Mouse (Mus musculus): ENCODE results near the gene Exoc3l.
A peak's percentile ranks its signal among the peaks of the same experiment; 100 is the strongest.

Exoc3l gene

DNA sequence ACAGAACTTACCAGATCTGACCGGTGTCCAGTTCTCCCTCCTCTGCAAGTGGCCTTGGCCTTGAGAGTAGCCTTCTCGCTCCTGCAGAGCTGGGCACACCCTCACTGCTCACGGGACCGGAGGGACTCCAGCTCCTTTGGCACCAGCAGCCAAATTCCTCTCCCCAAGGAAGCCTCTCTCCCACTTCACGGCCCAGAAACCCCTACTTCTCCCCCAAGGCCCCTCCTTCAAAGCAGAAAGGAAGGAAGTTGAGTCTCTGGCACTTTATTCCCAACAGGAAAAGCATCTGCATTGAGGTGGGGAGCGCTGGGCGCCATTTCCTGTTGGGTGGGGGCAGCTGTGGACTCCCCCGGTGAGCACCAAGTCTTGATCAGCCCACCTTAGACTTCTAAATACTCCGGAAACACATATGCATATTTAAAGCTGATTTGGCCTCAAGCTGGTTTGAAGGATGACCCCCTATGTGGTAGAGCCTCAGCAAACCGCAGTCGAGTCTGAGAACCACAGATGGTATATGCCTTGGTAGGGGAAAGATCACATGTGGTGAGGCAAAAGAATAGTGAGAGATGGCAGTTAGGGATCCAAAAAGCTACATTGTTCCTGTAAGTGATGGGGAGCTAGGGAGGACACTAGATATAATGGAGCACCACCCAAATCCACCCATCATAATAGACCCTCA, at the start of gene Exoc3l:
Gene Exoc3l (minus strand): TSS at position 207 of the 679 bp plus-strand sequence.
- no peak for DNase-seq (ENCODE audit: low read depth)

DNA sequence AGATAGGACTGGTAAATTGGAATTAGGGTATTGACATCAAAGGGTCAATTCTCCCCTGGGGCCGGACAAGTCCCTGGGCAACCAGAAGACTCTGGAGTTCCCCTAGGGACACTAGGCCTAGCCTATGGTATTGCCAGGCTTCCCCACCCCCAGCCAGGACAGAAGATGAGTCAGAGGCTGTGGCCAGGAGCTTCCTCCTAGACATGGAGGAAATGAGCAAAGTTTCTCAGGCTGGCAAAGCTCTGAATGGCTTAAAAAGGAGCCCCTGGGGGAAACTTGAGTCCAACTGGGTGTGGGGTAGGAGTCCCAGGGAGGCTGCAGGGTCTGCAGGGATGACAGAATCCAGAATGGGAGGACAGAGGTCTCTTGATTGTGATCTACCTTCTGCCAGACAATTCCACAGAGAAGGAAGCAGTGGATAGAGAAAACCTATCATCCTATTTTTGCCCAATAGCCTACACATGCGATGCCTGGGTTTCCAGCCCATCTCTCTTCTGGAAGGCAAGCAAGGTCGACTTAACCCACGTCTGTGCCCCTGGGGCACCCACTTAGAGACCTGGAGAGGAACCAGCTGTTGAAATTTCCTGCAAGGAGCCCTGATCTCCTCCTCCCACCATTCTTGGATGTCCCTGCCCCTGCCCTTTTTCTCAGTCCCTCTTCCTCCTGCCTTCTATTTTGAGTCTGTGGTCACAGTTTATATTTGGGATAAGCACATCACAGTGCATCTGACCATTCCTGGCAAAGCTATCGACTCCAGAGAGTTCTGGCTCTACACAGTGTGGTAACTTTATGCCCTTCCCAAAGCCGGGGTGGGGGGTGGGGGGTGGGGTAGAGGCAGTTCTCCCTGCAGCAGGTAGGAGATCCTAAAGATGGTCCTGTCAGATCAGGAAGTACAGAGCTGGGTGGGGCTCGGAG, 49.4 kb upstream of the Exoc3l start:
- no peak for DNase-seq (ENCODE audit: low read depth)

DNA sequence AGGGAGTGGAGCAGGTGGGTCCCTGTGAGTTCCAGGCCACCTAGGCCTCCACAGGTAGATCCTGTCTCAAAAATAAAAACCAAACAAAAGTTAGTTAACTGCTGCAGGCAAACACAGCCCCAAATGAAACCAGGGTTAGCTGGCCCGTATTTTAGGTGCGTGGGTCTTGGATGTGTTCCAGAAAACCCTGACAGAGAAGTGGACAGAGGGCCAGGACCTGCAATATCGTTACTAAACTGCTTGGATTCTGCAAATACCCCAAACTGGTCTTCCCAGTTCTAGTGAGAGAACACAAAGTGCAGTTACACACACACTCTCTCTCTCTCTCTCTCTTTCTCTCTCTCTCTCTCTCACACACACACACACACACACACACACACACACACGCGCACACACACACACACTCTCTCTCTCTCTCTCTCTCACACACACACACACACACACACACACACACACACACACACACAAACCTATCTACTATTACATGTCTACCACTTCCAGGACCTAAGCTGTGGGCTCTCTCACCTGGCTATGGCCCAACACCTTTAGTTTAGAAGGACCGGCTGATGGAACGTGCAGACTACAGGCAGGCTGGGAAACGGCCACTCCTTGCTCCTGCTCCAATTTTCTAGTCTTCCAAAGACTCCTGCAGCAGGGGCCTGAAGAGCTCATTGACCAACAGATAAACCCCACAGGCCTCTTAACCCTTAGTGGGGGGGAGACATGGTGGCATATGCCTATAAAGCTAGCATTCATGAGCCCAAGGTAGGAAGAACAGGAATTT, 48.1 kb upstream of the Exoc3l start:
- DNase-seq (ENCODE audit: low read depth): no peak

DNA sequence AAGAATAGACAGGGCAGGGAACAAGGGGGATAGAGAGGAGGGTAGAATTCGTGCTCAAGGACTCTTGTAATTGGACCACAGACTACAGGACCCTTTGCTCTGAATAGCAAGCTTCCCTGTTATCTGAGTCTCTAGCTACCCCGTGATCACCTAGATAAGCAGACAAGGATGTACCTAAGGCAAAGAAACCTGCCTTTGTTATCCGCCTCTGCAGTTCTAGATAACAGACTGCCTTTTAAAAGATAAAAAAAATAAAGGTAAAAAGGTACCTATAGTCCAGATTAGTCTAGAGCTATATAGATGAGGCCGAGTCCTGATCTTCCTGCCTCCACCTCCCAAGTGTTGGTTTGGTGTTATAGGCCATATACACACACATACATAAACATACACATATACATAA, 46.9 kb upstream of the Exoc3l start:
- DNase-seq (ENCODE audit: low read depth): no peak

DNA sequence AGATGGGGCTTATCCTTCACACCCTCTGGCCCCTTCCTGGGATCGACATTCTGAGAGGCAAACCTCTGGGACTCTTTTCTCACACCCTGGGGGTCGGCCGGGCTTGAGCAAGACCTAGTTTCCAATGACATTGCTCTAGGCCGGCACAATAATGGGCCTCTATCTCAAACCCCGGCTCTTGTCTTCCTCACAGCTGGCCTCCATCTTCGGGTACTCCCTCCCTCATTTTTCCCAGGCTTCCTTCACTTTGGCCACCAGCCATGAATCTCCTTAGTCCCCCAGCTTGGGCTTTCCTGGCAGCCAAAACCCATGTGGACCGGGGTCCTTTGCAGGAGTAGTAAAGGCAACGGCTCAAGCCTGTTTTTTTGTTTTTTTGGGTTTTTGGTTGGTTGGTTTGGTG, 45.5 kb upstream of the Exoc3l start:
- DNase-seq (ENCODE audit: low read depth): no peak

DNA sequence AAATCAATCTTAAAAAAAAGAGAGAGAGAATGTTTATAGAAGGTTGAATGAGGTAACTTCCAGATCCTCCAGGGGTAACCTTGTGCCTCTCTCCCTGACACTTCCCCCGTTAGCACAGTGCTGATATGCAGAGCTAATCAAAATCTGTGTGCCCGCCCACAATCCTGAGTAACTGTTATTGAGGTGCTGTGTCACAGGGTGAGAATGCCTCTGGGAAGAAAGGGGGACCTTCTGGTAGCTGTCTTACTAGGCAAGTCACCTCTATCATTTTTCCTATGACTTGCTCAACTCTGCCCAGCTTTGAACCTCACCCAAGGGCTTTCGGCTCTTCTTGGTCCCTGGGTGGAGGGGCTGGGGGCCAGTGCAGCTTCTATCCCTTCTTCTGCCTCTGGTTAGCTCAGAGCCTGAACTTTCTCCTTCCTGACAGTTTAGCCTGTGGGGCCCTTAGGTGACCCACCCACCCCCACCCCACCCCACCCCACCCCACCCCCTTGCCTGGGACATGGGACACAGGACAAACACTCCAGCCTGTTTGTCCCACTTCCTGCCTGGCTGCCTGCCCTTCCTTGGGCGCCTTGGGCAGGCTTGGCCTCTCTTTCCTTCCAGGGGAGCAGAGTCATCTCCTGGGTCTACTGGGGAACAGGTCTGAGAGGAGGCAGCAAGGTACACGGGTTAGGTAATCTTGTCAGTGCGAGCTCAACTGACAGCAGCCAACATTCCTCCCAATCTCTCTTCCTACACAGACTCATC, 44.2 kb upstream of the Exoc3l start:
- DNase-seq (ENCODE audit: low read depth): no peak

DNA sequence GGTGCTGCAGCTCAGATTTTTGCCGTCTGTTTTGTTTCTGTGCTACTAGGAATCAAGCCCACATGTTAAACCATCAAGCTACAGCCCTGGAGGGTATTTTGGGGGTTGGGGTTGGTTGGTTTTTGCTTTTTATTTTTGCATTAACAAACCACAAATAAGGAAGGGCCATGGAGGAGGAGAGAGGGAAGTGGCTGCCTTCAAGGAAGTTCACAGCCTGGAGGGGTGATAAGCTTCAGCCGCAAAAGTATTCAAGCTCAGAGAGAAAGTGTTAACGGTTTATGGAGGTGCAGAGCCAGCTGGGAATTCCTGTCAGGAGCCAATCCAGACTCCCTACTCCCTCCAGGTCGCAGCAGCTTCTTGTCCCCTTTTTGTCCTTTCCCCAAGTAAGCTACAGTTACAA, 43.1 kb upstream of the Exoc3l start:
- no peak for DNase-seq (ENCODE audit: low read depth)

DNA sequence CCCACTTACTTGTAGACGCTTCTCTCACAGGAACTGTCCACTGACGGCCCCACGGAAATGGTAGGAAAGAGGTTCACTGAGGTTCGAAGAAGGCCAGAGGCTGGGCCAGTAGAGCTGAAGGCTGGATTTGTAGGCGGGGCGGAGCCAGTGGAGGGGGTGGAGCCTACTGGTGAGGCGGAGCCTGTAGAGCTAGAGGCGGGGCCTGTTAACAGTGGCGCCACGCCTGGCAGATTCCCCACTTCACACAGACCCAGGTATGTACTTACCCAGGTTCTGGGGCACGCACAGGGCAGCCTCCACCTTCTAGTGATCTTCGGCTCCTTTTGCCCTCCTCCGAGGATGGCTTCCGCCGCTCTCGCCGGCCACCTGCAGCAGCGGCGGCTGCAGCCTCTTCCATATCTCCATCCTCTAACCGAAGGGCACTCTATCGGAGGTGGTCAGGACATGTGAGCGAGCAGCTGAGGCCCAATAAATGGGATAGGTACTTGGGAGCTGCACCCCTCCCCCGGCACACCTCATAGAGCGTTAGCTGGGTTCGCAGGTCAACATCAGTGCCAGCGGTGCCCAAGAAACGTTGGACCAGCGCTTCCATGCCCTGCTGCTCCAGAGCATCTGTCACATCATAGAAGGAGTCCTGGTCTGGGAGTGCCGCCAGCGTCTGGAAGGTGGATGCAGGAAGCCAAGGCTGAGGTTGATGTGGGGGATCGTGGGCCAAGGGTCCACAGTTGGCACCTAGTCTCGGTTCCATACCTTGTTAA, 40.7 kb upstream of the Exoc3l start:
- no peak for DNase-seq (ENCODE audit: low read depth)

DNA sequence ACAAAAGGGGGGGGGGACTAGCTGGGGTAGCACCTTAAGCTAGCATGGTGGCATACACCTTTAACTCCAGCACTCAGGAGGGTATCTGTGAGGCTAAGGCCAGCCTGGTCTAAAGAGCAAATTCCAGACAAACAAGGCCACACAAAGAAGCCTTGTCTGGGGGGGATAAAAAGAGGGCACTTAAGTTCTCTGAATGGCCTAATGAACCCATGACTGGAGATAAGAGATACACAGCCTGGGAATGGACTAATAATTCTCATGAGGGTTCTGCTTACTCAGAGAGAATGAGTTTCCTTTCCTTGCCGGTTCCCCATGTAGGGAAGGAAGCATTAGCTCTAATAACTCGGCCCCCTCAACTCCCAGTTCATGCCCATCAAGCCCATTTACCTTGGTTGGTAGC, 36.6 kb upstream of the Exoc3l start:
- DNase-seq (ENCODE audit: low read depth): no peak

DNA sequence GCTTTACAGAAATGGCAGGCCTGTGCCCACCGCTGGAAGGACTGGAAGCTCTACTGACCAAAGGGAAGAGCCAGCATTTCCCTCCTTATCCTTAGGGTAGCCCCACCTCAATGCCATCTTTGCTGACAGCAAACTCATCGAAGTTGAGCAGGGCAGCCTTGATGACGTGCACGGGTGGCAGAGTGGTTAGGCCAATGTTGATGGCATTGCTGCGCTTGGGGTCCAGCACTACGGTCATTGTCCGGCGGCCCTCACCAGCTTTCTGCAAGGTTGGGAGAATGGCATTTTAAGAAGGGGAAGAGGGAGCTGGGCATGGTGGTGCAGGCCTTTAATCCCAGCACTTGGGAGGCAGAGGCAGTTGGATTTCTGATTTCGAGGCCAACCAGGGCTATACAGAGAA, 36.0 kb upstream of the Exoc3l start:
- DNase-seq (ENCODE audit: low read depth): no peak

DNA sequence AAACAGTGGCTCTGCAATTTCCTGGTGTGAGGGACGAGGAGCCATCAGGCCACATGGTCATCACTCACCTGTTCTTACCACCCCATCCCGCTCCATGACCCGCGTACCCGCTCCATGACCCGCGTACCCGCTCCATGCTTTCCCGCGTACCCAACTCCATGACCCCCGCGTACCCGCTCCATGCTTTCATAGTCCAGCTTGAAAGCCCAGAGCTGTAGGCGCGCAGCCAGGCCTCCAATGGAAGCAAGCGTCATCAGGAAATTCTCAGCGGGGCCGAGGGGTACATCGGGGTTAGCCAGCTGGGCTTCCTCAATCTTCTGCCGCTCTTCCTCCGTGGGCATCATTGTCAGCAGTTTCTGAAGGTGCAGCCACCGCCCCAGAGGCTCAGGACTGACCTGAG, 35.6 kb upstream of the Exoc3l start:
- DNase-seq (ENCODE audit: low read depth): no peak

DNA sequence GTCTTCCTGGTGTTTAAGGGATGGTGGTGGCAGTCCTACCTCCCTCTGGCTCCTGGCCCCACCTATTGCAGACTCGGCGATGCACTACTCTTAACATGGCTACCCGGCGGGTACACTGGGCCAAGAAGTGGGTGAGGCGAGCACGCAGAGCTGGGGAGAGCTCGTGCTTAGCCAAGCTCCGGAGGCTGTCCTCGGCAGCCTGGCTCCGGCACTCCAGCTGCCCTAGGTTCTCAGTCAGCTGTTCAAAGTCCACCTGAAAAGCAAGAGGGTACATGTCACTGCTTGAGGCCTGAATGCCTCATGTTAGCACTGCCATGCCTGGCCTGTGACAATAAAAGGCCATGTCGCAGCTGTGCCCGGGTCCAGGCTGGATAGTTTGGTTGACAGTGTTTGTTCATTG, 34.4 kb upstream of the Exoc3l start:
- DNase-seq (ENCODE audit: low read depth): no peak

DNA sequence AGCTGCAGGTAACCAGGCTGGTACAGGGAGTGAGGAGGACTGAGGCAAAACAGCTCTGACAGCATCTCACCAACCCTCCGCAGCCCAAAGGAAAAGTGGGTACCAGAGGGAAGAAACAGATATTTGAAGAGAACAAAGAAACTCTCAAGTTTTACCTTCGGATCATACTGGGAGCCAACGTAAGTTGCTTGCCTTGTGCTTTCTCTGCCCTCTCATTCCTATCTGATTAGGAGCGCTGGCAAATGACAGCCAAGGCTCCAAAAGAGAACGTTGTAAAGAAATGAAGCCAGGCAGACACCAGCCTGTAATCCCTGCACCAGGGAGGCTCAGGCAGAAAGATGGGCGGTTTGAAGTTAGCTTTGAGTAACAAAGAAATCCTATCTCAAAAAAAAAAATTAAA, 31.1 kb upstream of the Exoc3l start:
- DNase-seq (ENCODE audit: low read depth): no peak

DNA sequence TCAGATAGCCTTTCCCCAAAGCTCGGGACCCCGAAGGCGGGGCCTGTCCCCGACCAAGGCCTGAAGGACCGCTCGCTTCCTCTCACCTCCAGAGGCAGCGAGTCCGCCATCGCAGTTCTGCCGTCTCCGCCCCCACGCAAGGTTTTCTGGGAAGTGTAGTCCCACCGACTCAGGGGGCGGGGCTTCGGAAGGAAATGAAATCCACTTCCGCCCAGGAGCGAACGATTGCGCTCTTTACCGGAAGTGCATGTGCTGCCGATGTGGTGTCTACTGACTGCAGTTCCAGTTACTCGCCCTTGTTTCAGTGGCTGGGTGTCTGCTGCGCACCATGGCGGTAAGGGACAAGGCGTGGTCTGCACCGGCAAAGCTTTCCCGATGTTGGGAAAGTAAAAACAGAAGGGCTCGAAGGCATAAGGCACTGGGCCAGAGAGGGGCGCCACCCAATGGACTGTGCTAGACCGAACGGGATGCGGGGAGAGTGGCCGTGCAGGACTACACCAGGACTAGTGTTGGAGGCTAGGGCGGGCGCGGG, 30.3 kb upstream of the Exoc3l start, which contains the start of the genes Lrrc29 and Tmem208:
Gene Lrrc29 (minus strand): TSS at position 138 of the 532 bp plus-strand sequence.
Gene Tmem208 (plus strand): TSS at position 214 of the 532 bp plus-strand sequence.
- peak; percentile 97 for DNase-seq (ENCODE audit: low read depth)

DNA sequence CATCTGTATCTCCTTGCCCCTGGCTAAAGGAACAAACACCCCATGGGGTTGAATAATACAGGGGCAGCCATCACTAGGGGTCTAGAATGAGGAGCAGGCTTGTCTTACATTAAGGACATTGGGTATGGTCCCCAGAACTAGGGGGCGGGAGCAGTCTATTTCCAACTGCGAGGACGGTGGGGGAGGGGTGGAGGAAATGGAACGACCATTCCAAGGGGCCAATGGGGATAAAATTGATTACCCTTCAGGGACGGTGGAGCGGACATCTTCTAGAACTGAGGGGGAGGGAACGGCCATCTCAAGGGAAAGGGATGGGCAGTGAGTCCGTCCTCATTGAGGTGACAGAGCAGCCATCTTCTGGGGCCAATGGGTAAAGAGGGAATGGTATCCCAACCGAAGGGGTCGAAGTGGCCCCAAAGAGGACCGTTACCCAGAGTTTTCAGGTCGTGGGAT, 29.8 kb upstream of the Exoc3l start:
- no peak for DNase-seq (ENCODE audit: low read depth)

DNA sequence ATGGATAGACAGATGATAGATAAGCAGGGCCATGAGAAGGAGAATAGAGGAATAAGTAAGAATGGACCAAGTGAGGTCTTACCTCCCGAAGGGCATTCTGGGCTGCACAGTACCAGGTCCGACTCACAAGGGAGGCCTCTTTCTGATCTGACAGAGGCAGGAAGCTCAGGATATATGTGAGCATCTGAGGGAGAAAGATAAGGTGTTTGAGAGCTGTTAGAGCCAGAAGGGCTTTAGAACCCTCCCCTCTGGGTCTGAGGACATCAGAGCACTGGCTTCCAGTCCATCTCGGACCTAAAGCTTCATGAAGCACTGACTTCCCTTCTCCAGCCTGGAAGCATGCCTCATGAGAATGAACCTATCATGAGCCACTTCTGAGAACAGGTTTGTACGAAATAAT, 27.3 kb upstream of the Exoc3l start:
- no peak for DNase-seq (ENCODE audit: low read depth)

DNA sequence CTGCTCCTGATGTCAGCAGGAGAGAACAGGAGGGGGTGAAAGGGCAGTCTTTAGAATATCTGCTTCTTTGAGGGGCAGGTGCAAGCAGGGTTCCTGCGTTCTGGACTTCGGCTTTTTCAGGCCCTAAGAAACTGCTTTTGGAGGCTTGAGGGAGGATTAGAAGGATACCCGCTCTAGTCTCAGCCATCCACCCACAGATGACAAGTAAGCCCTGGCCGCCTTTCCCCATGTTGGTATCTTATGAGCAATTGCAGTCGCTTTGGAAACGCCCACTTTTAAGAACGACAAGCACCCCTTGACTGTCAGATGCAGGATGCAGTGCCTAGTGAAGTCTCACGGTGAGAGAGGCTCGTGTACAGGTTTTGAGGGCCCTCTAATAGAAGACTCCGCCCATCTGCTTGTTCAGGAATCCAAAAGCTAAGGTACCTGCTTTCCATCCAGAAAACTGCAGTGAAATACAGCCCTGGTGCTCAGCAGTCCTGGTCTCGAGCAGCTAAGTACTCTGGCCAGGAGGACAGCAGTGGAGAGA, 22.8 kb upstream of the Exoc3l start:
- no peak for DNase-seq (ENCODE audit: low read depth)

DNA sequence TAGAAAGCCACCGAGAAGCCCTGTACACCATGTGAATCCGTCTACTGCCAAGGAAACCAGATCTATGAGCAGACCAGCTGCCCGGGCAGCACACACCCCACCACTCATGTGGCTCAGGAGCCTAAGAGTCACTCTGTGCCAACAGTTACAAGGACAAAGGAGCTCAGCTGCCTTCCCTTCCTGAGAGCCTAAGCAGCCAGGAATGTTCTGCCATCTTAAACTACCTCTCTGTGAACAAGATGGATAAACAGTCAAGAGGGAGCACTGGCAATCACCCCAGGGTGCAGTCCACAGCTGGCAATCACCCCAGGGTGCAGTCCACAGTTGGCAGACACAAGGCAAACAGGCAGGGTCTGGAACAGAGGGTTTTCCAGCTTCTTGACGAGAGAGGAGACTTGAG, 22.0 kb upstream of the Exoc3l start:
- no peak for DNase-seq (ENCODE audit: low read depth)

DNA sequence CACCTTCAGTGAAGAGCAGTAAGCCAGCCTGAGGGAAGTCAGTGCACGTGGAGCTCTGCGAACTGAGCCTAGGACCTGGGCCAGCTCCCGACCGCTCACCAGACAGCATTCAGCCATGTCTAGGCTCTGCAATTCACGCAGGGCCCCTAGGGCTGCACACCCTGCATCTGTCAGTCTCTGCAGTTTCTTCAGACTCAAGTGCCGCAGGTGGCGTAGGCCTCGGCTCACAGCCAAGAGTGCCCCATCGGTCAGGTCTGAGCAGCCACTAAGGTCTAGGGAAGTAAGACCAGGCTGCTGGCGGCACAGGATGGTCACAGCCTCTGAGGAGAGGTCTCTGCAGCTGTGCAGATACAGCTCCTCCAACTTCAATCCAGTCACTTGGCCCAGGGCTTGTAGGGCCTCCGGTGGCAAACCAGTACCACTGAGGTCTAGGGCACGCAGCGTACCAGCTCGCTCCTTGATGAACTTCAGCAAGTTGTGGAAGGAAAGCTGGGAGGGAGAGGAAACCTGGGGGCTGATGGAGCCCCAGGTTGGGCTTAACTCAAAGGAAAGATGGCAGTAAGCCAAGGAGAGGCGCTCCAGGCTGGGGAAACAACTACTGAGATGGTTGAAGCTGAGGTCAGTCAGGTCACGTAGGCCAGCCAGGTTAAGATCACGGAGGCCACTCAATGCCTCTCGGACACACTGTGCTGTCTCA, 19.3 kb upstream of the Exoc3l start:
- no peak for DNase-seq (ENCODE audit: low read depth)
